Mouse (Mus musculus) myocyte (in vitro differentiated cells): ENCODE results near the gene Kdm4b. TPM values are rescaled to one million over a fixed set of nuclear protein-coding genes. Genes with fewer than 3 reads are reported as not detected.

Experiments
- H3K27me3 ChIP-seq: one replicate; pipeline ENCODE4 v1.6.1; 2011; ENCODE audit not compliant: control insufficient read depth, insufficient read depth, insufficient read length
- H3K36me3 ChIP-seq: one replicate; pipeline ENCODE4 v1.6.1; 2011; ENCODE audit not compliant: control insufficient read depth, insufficient read depth
- H3K4me2 ChIP-seq: one replicate; pipeline ENCODE4 v1.6.1; 2011; ENCODE audit warnings: low read depth, control low read depth
- H3K4me3 ChIP-seq: one replicate; pipeline ENCODE4 v1.5.1; 2011; ENCODE audit warnings: mild to moderate bottlenecking, control low read depth, moderate library complexity
- H3K79me2 ChIP-seq: one replicate; pipeline ENCODE4 v1.6.1; 2011; ENCODE audit not compliant: control insufficient read depth, insufficient read depth
- H3ac ChIP-seq: one replicate; pipeline ENCODE4 v1.6.1; 2011; ENCODE audit not compliant: control insufficient read depth, insufficient read length
- CEBPB ChIP-seq: IDR thresholded peaks from 2 replicates; pipeline ENCODE4 v1.6.1; 2011; ENCODE audit warnings: mild to moderate bottlenecking, moderate library complexity; ENCODE audit not compliant: poor library complexity, insufficient read depth, severe bottlenecking
- E2F4 ChIP-seq: IDR thresholded peaks from one replicate; pipeline ENCODE4 v1.6.1; 2011; ENCODE audit warnings: mild to moderate bottlenecking, control low read depth, moderate library complexity; ENCODE audit not compliant: insufficient read depth
- MAX ChIP-seq: IDR thresholded peaks from one replicate; pipeline ENCODE4 v1.6.1; 2011; ENCODE audit warnings: low read depth, mild to moderate bottlenecking, control low read depth
- MYOD1 ChIP-seq, 3 experiments: IDR thresholded peaks; one replicate each; pipeline ENCODE4 v1.6.1; 2011; ENCODE audit warnings: control low read depth in 2 of 3, low read depth in 2 of 3, mild to moderate bottlenecking in 2 of 3, moderate library complexity in 1 of 3; ENCODE audit not compliant: insufficient read length in 2 of 3, control insufficient read depth in 1 of 3
- MYOG ChIP-seq, 3 experiments: IDR thresholded peaks; one replicate each; pipeline ENCODE4 v1.6.1; 2011; ENCODE audit warnings: control low read depth in 2 of 3, low read depth in 2 of 3, mild to moderate bottlenecking in 2 of 3; ENCODE audit not compliant: insufficient read length in 2 of 3, control insufficient read depth in 1 of 3, insufficient read depth in 1 of 3
- POLR2A ChIP-seq: IDR thresholded peaks from one replicate; pipeline ENCODE4 v1.6.1; 2011; ENCODE audit warnings: low read depth, mild to moderate bottlenecking, control low read depth, moderate library complexity; ENCODE audit not compliant: insufficient read length
- POLR2AphosphoS2 ChIP-seq: IDR thresholded peaks from one replicate; pipeline ENCODE4 v1.6.1; 2011; ENCODE audit warnings: low read depth, control low read depth; ENCODE audit not compliant: insufficient read length
- REST ChIP-seq: IDR thresholded peaks from one replicate; pipeline ENCODE4 v1.6.1; 2011; ENCODE audit warnings: mild to moderate bottlenecking, control low read depth, moderate library complexity; ENCODE audit not compliant: insufficient read depth, insufficient read length
- SRF ChIP-seq: IDR thresholded peaks from one replicate; pipeline ENCODE4 v1.6.1; 2011; ENCODE audit warnings: low read depth; ENCODE audit not compliant: control insufficient read depth, insufficient read length
- TCF12 ChIP-seq: IDR thresholded peaks from one replicate; pipeline ENCODE4 v1.6.1; 2011; ENCODE audit warnings: mild to moderate bottlenecking, control low read depth; ENCODE audit not compliant: poor library complexity, insufficient read depth, severe bottlenecking
- TCF3 ChIP-seq: IDR thresholded peaks from one replicate; pipeline ENCODE4 v1.6.1; 2011; ENCODE audit warnings: low read depth, control low read depth; ENCODE audit not compliant: insufficient read length
- USF1 ChIP-seq: IDR thresholded peaks from one replicate; pipeline ENCODE4 v1.6.1; 2011; ENCODE audit warnings: low read depth, mild to moderate bottlenecking, control low read depth, moderate library complexity
- polyA plus RNA-seq: library from polyadenylated mRNA; unstranded; fragments of >200 nt; fragmentation: generic; extraction: Trizol; gene quantifications from one replicate; pipeline ENCODE4 v1.2.1, GENCODE M21; 2012; ENCODE audit warnings: missing spikeins

Kdm4b gene
- polyA plus RNA-seq, 1 experiment, result 31.3 TPM

DNA sequence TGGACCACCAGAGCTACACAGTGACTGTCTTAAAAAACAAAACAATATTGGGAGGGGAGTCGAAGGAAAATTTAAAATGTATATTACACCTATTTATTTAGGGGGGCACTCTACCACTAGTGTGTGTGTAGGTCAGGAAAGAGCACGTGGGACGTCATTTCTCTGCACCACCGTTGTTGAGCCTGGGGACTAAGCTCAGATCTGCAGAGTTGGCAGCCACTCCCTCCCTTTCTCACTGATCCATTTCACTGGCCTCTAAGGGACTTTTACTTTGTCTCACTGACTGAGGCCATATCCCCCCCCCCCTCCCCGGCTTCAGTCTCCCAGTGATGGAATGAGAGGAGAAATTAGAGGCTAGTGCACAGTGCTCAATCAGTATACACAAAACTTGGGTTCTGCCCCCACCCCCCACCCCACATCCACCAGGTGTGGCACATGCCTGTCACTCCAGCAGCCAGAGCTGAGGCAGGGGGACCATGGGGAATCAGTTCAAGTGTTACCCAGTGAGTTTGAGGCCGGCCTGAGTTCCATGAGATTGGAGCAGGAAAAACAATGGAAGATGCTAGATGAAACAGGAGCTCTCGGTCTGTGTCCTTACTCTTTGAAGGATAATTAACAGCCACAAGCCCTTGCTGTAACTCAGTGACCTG is 33.9 kb upstream of the Kdm4b start:
- Histone ChIP-seq H3K79me2 (peaks cover 12% of the 10 kb centered on the region), H3K4me3 (no peak overlapping the region), H3K36me3 (no peaks in the 10 kb centered on the region), H3K27me3 (no peaks in the 10 kb centered on the region), H3ac (no peak overlapping the region), H3K4me2 (peak overlapping the region; percentile 99)
- TF ChIP-seq MYOG (IDR thresholded peaks at IDR 0.05; ENCODE audit: control insufficient read depth in 1 of 3, insufficient read depth in 1 of 3, insufficient read length in 2 of 3, low read depth in 2 of 3) (no peak), MYOD1 (IDR thresholded peaks at IDR 0.05; ENCODE audit: control insufficient read depth in 1 of 3, insufficient read length in 2 of 3, low read depth in 2 of 3) (no peak), MAX (no peak), REST (no peak), USF1 (no peak), POLR2AphosphoS2 (no peak), POLR2A (no peak), TCF12 (no peak), CEBPB (no peak)

GRCm38 (mm10) chr17:56292531-56293222 is 33.2 kb upstream of the Kdm4b start, which contains the start of gene Plin3:
Plin3 (minus strand) TSS chr17:56292873.
- H3K79me2 ChIP-seq, result peaks cover 11% of the 10 kb centered on the region
- no peak within 1 kb of the TSS for H3ac ChIP-seq
- no peak within 1 kb of the TSS for H3K4me2 ChIP-seq
- no peak within 1 kb of the TSS for H3K4me3 ChIP-seq
- no peaks in the 10 kb centered on the region for H3K36me3 ChIP-seq
- H3K27me3 ChIP-seq, result no peaks in the 10 kb centered on the region
- no peak for TF ChIP-seq SRF

DNA sequence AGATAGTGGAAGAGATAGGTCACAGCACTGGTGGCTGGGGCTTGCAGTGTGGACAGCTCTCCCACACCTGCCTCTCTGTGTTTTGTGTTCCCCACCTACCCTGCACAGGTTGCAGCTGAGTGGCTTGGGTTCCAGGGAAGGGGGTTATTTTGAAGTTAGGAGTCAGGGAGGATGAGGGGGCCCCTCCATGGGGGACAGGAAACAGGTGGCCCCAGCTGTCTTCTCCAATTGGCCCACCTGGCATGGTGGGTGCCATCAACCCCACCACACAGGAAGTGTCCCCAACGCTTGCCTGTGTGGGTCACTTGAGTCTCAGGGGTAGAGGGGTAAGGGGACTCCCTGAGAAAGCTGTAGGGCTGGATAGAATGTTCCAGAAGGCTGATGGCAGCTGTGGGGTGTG is 32.6 kb upstream of the Kdm4b start:
- H3K79me2 ChIP-seq, result peaks cover 5% of the 10 kb centered on the region
- H3K27me3 ChIP-seq, result no peaks in the 10 kb centered on the region
- H3ac ChIP-seq, result no peak overlapping the region
- H3K36me3 ChIP-seq, result no peaks in the 10 kb centered on the region
- no peak overlapping the region for H3K4me2 ChIP-seq
- TF ChIP-seq MYOD1 (IDR thresholded peaks at IDR 0.05; ENCODE audit: control insufficient read depth in 1 of 3, insufficient read length in 2 of 3, low read depth in 2 of 3) (peak in 1 of 3 experiments; percentile 25), TCF12 (no peak), POLR2A (no peak), SRF (no peak), E2F4 (no peak), CEBPB (no peak), REST (no peak), MYOG (IDR thresholded peaks at IDR 0.05; ENCODE audit: control insufficient read depth in 1 of 3, insufficient read depth in 1 of 3, insufficient read length in 2 of 3, low read depth in 2 of 3) (peak in 1 of 3 experiments; percentile 33), MAX (no peak)
- no peak overlapping the region for H3K4me3 ChIP-seq

GRCm38 (mm10) chr17:56294241-56294640 is 31.6 kb upstream of the Kdm4b start:
- no peak overlapping the region for H3ac ChIP-seq
- no peaks in the 10 kb centered on the region for H3K79me2 ChIP-seq
- no peak overlapping the region for H3K4me3 ChIP-seq
- no peaks in the 10 kb centered on the region for H3K36me3 ChIP-seq
- no peaks in the 10 kb centered on the region for H3K27me3 ChIP-seq
- no peak overlapping the region for H3K4me2 ChIP-seq
- TF ChIP-seq CEBPB (no peak), REST (no peak)

GRCm38 (mm10) chr17:56296201-56296600 is 29.7 kb upstream of the Kdm4b start:
- H3K4me2 ChIP-seq, result no peak overlapping the region
- TF ChIP-seq MYOD1 (IDR thresholded peaks at IDR 0.05; ENCODE audit: control insufficient read depth in 1 of 3, insufficient read length in 2 of 3, low read depth in 2 of 3), result no peak
- no peak for TF ChIP-seq REST
- TF ChIP-seq POLR2A, result no peak
- TF ChIP-seq SRF, result no peak
- TF ChIP-seq USF1, result peak; percentile 14
- no peaks in the 10 kb centered on the region for H3K27me3 ChIP-seq

GRCm38 (mm10) chr17:56298238-56298637 is 27.6 kb upstream of the Kdm4b start:
- TF ChIP-seq CEBPB, result no peak
- no peak for TF ChIP-seq MYOG (IDR thresholded peaks at IDR 0.05; ENCODE audit: control insufficient read depth in 1 of 3, insufficient read depth in 1 of 3, insufficient read length in 2 of 3, low read depth in 2 of 3)
- TF ChIP-seq POLR2AphosphoS2, result no peak
- TF ChIP-seq MAX, result no peak
- TF ChIP-seq TCF3, result no peak
- TF ChIP-seq USF1, result no peak
- TF ChIP-seq TCF12, result no peak
- no peak for TF ChIP-seq SRF
- no peak for TF ChIP-seq REST
- TF ChIP-seq MYOD1 (IDR thresholded peaks at IDR 0.05; ENCODE audit: control insufficient read depth in 1 of 3, insufficient read length in 2 of 3, low read depth in 2 of 3), result no peak
- TF ChIP-seq E2F4, result no peak
- TF ChIP-seq POLR2A, result no peak
- H3K4me3 ChIP-seq, result no peak overlapping the region
- H3K27me3 ChIP-seq, result no peaks in the 10 kb centered on the region
- H3K79me2 ChIP-seq, result no peaks in the 10 kb centered on the region
- H3K36me3 ChIP-seq, result no peaks in the 10 kb centered on the region
- no peak overlapping the region for H3ac ChIP-seq
- no peak overlapping the region for H3K4me2 ChIP-seq

More at GRCm38 (mm10) chr17:56296201-56296600, 29.7 kb upstream of the Kdm4b start:
- no peaks in the 10 kb centered on the region for H3K36me3 ChIP-seq
- no peak overlapping the region for H3K4me3 ChIP-seq
- H3K79me2 ChIP-seq, result no peaks in the 10 kb centered on the region
- no peak overlapping the region for H3ac ChIP-seq
